Mouse (Mus musculus) retina, embryonic 14.5 days (tissue): ENCODE measurements at regions not wholly inside any gene's neighbourhood (a gene's known extent, or its start where the extent isn't known, plus 50 kb on each side); places are given as distances from the start of the nearest gene placed in this dataset.

Source experiments
- DNase-seq: peaks from one replicate; pipeline ENCODE4 v3.0.0-alpha.2; 2015; ENCODE audit warnings: low spot score

- no peak for DNase-seq
Observed at GRCm38 (mm10) chr15:69923833-69924232, 3423.1 kb upstream of the Lrrc6 start.

GRCm38 (mm10) chr15:69923280-69923679 is 3422.6 kb upstream of the Lrrc6 start:
- no peak for DNase-seq

- peak; percentile 26 for DNase-seq
Observed at GRCm38 (mm10) chr15:69922176-69922575, 3421.5 kb upstream of the Lrrc6 start.

- no peak for DNase-seq
Observed at GRCm38 (mm10) chr15:69885764-69886163, 3385.1 kb upstream of the Lrrc6 start.

- DNase-seq = no peak
Observed at GRCm38 (mm10) chr15:69878511-69878910, 3377.8 kb upstream of the Lrrc6 start.

GRCm38 (mm10) chr15:69853521-69853920 is 3352.8 kb upstream of the Lrrc6 start:
- peak; percentile 79 for DNase-seq

- no peak for DNase-seq
Observed at GRCm38 (mm10) chr15:69849644-69850043, 3348.9 kb upstream of the Lrrc6 start.
